Mouse (Mus musculus) layer of hippocampus, postnatal 10 days (tissue): Measurements from ENCODE around the gene Zfp609. TPM values are rescaled to one million over a fixed set of nuclear protein-coding genes. Genes with fewer than 3 reads are reported as not detected.
"Not testable (repeated sequence)": the region's sequence is repeated elsewhere in the genome, so short reads cannot be mapped to it uniquely, and the experiment has no call there.

Source experiments
- DNase-seq, 2 experiments: peaks; one replicate each; pipeline ENCODE4 v3.0.0; 2021; ENCODE audit warnings: low spot score in 2 of 2
- total RNA-seq, 2 experiments: library from RNA; stranded (reverse); gene quantifications; 2 replicates each; pipeline ENCODE4 v1.2.3; 2021

Gene Zfp609
- total RNA-seq, 2 experiments from 2014 or later = 49.1 to 51.0 TPM

- no peak for DNase-seq
Measured at GRCm38 (mm10) chr9:65726431-65726830, 100.9 kb downstream of the Zfp609 start.

- no peak for DNase-seq
Measured at GRCm38 (mm10) chr9:65725291-65725622, 102.1 kb downstream of the Zfp609 start.

- peak; percentile 41 to 55 for DNase-seq
Measured at GRCm38 (mm10) chr9:65724471-65725290, 102.7 kb downstream of the Zfp609 start.

- DNase-seq = no peak
Measured at GRCm38 (mm10) chr9:65721161-65721566, 106.2 kb downstream of the Zfp609 start.

- DNase-seq = no peak
Measured at GRCm38 (mm10) chr9:65718195-65718594, 109.2 kb downstream of the Zfp609 start.

GRCm38 (mm10) chr9:65703926-65704595, 123.3 kb downstream of the Zfp609 start:
- DNase-seq = no peak

GRCm38 (mm10) chr9:65703241-65703640, 124.1 kb downstream of the Zfp609 start:
- no peak for DNase-seq

- no peak for DNase-seq
Measured at GRCm38 (mm10) chr9:65702286-65702685, 125.1 kb downstream of the Zfp609 start.

GRCm38 (mm10) chr9:65700504-65700903, 126.9 kb downstream of the Zfp609 start:
- DNase-seq = no peak

- DNase-seq = no peak
Measured at GRCm38 (mm10) chr9:65697992-65698391, 129.4 kb downstream of the Zfp609 start.

GRCm38 (mm10) chr9:65697356-65697755, 130.0 kb downstream of the Zfp609 start:
- DNase-seq = no peak

- DNase-seq = no peak
Measured at GRCm38 (mm10) chr9:65696337-65696736, 131.0 kb downstream of the Zfp609 start.

GRCm38 (mm10) chr9:65695646-65696045, 131.7 kb downstream of the Zfp609 start:
- DNase-seq = peak; percentile 56 to 63

GRCm38 (mm10) chr9:65692959-65693603, 134.3 kb downstream of the Zfp609 start:
- no peak for DNase-seq

GRCm38 (mm10) chr9:65692466-65692865, 134.9 kb downstream of the Zfp609 start:
- no peak for DNase-seq

GRCm38 (mm10) chr9:65689869-65690268, 137.5 kb downstream of the Zfp609 start:
- not testable (repeated sequence) for DNase-seq

GRCm38 (mm10) chr9:65684704-65685103, 142.7 kb downstream of the Zfp609 start:
- no peak for DNase-seq

GRCm38 (mm10) chr9:65682994-65683393, 144.4 kb downstream of the Zfp609 start:
- no peak for DNase-seq

GRCm38 (mm10) chr9:65682183-65682582, 145.2 kb downstream of the Zfp609 start:
- DNase-seq = no peak

GRCm38 (mm10) chr9:65681634-65681940, 145.8 kb downstream of the Zfp609 start:
- DNase-seq = no peak

GRCm38 (mm10) chr9:65680938-65681633, 146.3 kb downstream of the Zfp609 start:
- DNase-seq = no peak
